Mouse (Mus musculus): ENCODE measurements around the gene Dock1. TPM values are rescaled to one million over a fixed set of nuclear protein-coding genes. Genes with fewer than 3 reads are reported as not detected.

Dock1 gene
- polyA plus RNA-seq, 1 experiment from 2014 or later: 25.6 TPM

DNA sequence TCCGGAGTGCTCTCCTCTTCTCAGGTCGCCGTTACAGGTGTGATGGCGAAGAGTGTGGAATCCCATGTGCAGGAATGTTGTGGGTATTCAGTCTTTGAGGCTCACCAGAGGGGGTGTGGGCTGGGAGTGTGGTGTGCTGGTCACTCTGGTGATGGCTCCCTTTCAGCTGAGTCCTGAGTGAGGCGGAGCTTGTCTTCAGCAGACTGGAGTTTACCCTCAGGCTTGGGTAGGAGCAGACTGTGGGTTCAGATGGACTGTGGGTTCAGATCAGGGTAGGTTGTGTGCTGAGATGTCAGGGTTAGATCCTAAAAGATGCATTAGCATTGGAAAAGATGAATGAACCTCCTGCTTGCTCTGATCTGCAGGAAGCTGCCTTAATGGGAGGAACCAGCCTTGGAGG, 29.5 kb downstream of the Dock1 start:
- 83% methylated on average over 5 of the region's 5 CpGs for WGBS
- H3K4me1 ChIP-seq: peaks cover 31% of the 10 kb centered on the region
- no peaks in the 10 kb centered on the region for H3K9me3 ChIP-seq
- no peaks in the 10 kb centered on the region for H3K27me3 ChIP-seq (ENCODE audit: poor library complexity, severe bottlenecking)
- no peaks in the 10 kb centered on the region for H3K36me3 ChIP-seq (replicated peaks)
- H3K4me3 ChIP-seq: no peak overlapping the region
- H3K27ac ChIP-seq: no peak overlapping the region
- DNase-seq (ENCODE audit: extremely low spot score, low spot score): no peak

DNA sequence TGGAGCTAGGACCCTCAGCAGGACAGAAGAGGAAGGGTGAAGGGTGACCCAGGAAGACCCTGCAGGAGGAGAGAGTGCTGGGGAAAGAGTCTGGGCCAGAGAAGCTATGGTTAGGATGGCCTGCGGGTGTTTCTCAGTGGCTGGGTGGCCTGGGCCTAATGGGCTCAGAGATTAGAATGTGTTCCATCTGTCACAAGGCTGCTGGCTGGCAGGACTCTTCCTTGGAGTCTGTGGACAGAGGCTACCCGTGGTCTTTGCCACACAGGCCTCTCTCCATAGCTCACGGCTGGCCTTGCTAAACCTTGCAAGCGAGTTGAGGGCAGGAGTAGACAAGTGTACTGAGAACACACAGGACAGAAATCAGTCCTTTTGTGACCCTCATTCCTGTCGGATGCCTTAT, 32.0 kb downstream of the Dock1 start:
- no peak for DNase-seq (ENCODE audit: extremely low spot score, low spot score)
- Histone ChIP-seq H3K36me3 (replicated peaks) (no peaks in the 10 kb centered on the region), H3K4me1 (peaks cover 21% of the 10 kb centered on the region), H3K27me3 (ENCODE audit: poor library complexity, severe bottlenecking) (no peaks in the 10 kb centered on the region), H3K27ac (no peak overlapping the region), H3K9me3 (no peaks in the 10 kb centered on the region), H3K4me3 (no peak overlapping the region)
- 90% methylated on average over 5 of the region's 5 CpGs for WGBS

DNA sequence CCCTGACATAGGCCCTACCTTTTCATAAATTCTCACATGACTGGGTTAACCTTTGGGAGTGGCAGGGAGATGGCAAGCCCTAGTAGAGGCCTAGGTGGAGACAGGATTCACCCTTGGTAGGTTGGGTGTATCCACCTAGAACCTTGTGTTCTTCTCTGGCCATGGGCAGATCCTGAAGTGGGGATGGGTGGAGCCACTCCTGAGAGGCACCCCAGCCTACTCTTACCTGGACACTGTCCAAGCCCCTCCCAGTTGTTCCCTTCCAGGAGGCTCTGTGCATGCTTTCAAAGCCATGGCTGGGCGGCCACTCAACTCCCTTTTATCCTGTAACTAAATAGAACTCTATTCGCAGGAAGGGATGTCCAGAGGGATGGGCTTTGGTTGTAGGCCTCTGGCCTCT, 33.2 kb downstream of the Dock1 start:
- Histone ChIP-seq H3K27me3 (ENCODE audit: poor library complexity, severe bottlenecking) (no peaks in the 10 kb centered on the region), H3K27ac (no peak overlapping the region), H3K4me1 (peaks cover 19% of the 10 kb centered on the region), H3K4me3 (no peak overlapping the region), H3K9me3 (no peaks in the 10 kb centered on the region), H3K36me3 (replicated peaks) (no peaks in the 10 kb centered on the region)
- DNase-seq (ENCODE audit: extremely low spot score, low spot score): no peak
- 85% methylated on average over 2 of the region's 2 CpGs for WGBS

- no peaks in the 10 kb centered on the region for H3K9me3 ChIP-seq
- H3K4me1 ChIP-seq: peaks cover 17% of the 10 kb centered on the region
- H3K27me3 ChIP-seq (ENCODE audit: poor library complexity, severe bottlenecking): no peaks in the 10 kb centered on the region
- no peaks in the 10 kb centered on the region for H3K36me3 ChIP-seq (replicated peaks)
- WGBS: 27% methylated on average over 5 of the region's 5 CpGs
- H3K27ac ChIP-seq: peak overlapping the region; percentile 26; the same call in 1 of the 2 replicates
- no peak overlapping the region for H3K4me3 ChIP-seq
- DNase-seq (ENCODE audit: extremely low spot score, low spot score): peak; percentile 20
These were observed 38.9 kb downstream of the Dock1 start for GRCm38 (mm10) chr7:134709226-134709853.

DNA sequence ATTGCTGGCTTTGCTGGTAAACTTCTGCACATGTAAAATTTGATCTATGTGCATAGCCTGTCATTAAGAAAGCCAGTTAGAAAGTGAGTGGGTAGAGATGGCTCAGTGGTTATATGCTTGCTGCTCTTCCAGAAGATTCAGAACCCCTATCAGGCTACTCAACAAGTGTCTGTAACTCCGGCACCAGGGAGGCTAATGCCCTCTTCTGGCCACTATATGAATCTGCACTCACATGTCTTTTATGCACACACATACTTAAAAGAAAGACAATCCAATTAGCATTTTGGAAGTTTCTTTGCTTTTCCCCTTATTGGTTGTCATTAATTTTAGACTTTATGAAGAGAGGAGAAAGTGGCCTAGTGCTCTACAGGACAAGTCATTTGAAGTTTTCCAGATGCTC, 41.1 kb downstream of the Dock1 start:
- Histone ChIP-seq H3K4me1 (peaks cover 17% of the 10 kb centered on the region), H3K27ac (no peak overlapping the region), H3K27me3 (ENCODE audit: poor library complexity, severe bottlenecking) (no peaks in the 10 kb centered on the region), H3K9me3 (no peaks in the 10 kb centered on the region), H3K4me3 (no peak overlapping the region), H3K36me3 (replicated peaks) (no peaks in the 10 kb centered on the region)
- 89% methylated on average over 1 of the region's 1 CpGs for WGBS
- no peak for DNase-seq (ENCODE audit: extremely low spot score, low spot score)

DNA sequence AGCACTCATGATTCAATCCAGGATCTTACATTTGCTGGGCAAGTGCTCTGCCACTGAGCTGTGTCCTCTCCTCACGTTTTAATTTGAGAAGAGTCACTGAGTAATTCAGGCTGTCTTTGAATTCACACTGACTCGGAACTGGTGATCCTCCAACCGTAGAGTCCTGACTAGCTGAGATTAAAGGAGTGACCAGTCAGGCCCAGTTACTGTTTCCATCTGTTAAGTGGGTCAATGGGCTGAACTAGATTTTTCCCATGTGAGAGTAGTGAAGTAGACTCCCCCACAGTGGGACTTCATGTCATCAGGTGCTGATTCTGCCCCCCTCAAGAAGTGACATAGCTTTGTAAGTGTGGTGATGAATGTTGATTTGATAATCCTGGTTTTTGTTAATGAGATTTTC, 49.0 kb downstream of the Dock1 start:
- 76% methylated on average over 3 of the region's 3 CpGs for WGBS
- H3K4me3 ChIP-seq: no peak overlapping the region
- H3K4me1 ChIP-seq: peaks cover 10% of the 10 kb centered on the region; the same call in 1 of the 2 replicates
- no peaks in the 10 kb centered on the region for H3K36me3 ChIP-seq (replicated peaks)
- H3K27me3 ChIP-seq (ENCODE audit: poor library complexity, severe bottlenecking): no peaks in the 10 kb centered on the region
- H3K27ac ChIP-seq: no peak overlapping the region
- no peaks in the 10 kb centered on the region for H3K9me3 ChIP-seq
- DNase-seq (ENCODE audit: extremely low spot score, low spot score): no peak

DNA sequence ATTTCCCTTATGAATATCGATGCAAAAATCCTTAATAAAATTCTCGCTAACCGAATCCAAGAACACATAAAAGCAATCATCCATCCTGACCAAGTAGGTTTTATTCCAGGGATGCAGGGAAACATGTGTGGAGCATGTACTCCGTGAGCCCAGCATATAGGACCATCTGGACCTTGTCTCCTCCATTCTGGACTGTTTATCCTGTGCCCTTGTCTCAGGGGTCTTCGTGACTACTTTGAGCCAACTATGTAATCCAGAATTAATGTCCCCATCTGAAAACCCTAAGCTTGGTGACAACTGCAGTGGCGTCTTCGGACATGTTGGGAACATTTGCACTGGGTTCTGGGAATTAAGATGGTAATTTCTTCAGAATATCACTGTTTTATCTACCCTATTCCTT, 51.9 kb downstream of the Dock1 start:
- no peak overlapping the region for H3K4me3 ChIP-seq
- H3K27me3 ChIP-seq (ENCODE audit: poor library complexity, severe bottlenecking): no peaks in the 10 kb centered on the region
- no peaks in the 10 kb centered on the region for H3K9me3 ChIP-seq
- no peak overlapping the region for H3K27ac ChIP-seq
- DNase-seq (ENCODE audit: extremely low spot score, low spot score): no peak
- peaks cover 19% of the 10 kb centered on the region for H3K4me1 ChIP-seq
- WGBS: 96% methylated on average over 7 of the region's 7 CpGs
- peaks cover 6% of the 10 kb centered on the region; the same call in 1 of the 2 replicates for H3K36me3 ChIP-seq (replicated peaks)

GRCm38 (mm10) chr7:134722955-134723354, 52.5 kb downstream of the Dock1 start:
- H3K4me3 ChIP-seq: no peak overlapping the region
- peaks cover 6% of the 10 kb centered on the region; the same call in 1 of the 2 replicates for H3K36me3 ChIP-seq (replicated peaks)
- no peak overlapping the region for H3K27ac ChIP-seq
- no peaks in the 10 kb centered on the region for H3K27me3 ChIP-seq (ENCODE audit: poor library complexity, severe bottlenecking)
- DNase-seq (ENCODE audit: extremely low spot score, low spot score): no peak
- 94% methylated on average over 9 of the region's 9 CpGs for WGBS
- peaks cover 19% of the 10 kb centered on the region for H3K4me1 ChIP-seq
- no peaks in the 10 kb centered on the region for H3K9me3 ChIP-seq

DNA sequence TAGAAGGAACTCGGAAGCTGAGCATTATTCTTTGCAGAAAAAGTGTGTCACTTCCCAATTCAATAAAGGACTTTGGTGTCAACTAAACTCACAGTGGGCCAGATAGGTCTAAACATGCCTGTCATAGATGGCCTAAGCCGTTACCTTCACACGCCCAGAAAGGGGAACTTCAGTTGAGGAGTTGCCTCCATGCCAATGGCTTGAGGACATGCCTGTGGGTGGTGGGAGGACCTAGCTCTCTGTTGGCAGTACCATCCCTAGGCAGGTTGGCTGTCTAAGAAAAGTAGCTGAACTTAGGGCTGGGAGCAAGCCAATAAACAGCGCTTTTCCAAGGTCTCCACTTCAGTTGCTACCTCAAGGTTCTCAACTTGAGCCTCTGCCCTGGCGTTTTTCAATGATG, 53.1 kb downstream of the Dock1 start:
- Histone ChIP-seq H3K4me3 (no peak overlapping the region), H3K36me3 (replicated peaks) (peaks cover 6% of the 10 kb centered on the region; the same call in 1 of the 2 replicates), H3K27me3 (ENCODE audit: poor library complexity, severe bottlenecking) (no peaks in the 10 kb centered on the region), H3K9me3 (no peaks in the 10 kb centered on the region), H3K27ac (no peak overlapping the region), H3K4me1 (peaks cover 19% of the 10 kb centered on the region)
- WGBS: 93% methylated on average over 5 of the region's 5 CpGs
- DNase-seq (ENCODE audit: extremely low spot score, low spot score): no peak

- Histone ChIP-seq H3K36me3 (replicated peaks) (peaks cover 15% of the 10 kb centered on the region; the same call in 1 of the 2 replicates), H3K4me3 (no peak overlapping the region), H3K27ac (no peak overlapping the region), H3K9me3 (no peaks in the 10 kb centered on the region), H3K4me1 (peaks cover 19% of the 10 kb centered on the region), H3K27me3 (ENCODE audit: poor library complexity, severe bottlenecking) (no peaks in the 10 kb centered on the region)
- DNase-seq (ENCODE audit: extremely low spot score, low spot score): no peak
- WGBS: 20% methylated on average over 7 of the region's 7 CpGs
These were observed 54.4 kb downstream of the Dock1 start for GRCm38 (mm10) chr7:134724841-134725240.

DNA sequence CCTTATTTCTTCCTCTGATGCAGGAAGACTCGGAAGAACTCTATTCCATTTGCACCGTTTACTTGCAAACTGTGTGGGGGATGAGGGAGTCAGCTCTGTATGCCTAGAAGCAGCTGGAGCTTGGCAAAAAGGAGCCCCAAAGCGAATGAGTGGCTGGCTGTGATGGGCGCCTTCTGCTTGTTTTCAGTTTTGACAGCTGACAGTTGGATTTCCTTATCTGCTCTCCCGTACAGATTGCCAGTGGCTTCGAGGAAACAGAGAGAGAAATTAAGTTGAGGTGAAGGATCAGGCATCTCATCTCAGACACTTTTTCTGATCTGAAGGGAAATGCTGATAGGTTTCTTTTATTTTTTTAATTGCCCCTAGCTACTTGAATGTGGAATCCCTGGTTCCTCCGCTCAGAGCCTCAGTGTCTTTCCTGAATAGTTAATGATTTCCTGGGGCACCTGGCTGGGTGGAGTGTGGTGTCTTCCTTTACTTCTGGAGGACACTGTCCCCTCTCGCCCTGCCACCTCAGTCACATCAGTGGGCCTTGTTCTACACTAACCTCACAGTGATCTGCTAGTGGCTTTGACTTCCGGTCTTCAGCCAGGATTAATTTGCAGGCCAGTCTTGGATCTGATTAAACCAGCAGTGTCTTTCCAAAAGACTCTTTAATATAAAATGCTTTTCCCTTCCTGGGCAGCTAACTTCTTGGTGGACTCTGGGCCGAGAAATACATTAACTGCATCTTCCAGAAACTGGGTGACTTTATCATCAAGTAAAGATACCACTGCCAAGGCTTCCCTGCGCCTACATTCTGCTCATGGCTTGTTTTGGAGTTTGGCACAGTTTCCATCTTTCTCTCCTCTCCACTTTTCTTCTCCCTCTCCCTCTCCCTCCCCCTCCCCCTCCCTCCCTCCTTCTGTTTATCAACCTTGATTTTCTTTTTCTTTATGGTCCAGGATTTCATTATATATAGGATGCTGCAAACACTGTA, 55.4 kb downstream of the Dock1 start:
- WGBS: 63% methylated on average over 11 of the region's 11 CpGs
- peaks cover 19% of the 10 kb centered on the region for H3K4me1 ChIP-seq
- DNase-seq (ENCODE audit: extremely low spot score, low spot score): no peak
- no peaks in the 10 kb centered on the region for H3K27me3 ChIP-seq (ENCODE audit: poor library complexity, severe bottlenecking)
- no peak overlapping the region for H3K27ac ChIP-seq
- H3K36me3 ChIP-seq (replicated peaks): peaks cover 23% of the 10 kb centered on the region
- no peaks in the 10 kb centered on the region for H3K9me3 ChIP-seq
- H3K4me3 ChIP-seq: no peak overlapping the region

DNA sequence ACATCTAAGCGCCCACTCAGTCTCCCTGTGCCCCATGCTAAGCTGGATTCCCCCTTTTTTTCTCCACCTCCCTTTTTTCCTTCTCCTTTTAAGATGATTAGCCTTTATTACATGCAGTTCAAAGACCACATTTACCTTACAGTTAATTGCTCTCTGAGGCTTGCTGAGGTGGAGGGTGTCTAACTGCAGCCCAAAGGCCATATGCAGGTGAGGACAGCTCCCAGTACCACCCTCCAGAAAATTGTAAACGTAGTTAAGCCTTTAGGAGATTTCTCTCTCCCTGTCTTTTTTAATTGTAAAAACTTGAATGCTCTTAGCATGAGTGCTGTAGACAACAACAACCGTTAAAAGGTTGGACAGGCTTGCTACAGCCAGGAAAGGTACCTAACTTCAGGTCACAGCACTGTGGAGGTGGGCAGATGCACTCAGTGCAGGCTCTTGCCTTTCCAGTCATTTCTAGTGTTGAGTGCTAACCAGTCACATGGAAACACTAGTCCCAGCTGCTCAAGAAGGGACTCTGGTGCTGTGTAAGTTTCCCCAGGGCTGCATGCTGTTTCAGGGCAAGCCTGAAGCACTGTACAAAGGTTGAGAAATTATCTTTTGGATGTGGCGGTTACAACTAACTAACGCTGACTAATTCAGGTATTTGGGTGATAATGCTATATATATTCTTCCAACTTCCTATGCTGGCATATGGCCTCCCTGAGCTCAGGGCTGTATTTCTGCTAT, 56.2 kb downstream of the Dock1 start:
- Histone ChIP-seq H3K27ac (no peak overlapping the region), H3K36me3 (replicated peaks) (peaks cover 31% of the 10 kb centered on the region), H3K9me3 (no peaks in the 10 kb centered on the region), H3K27me3 (ENCODE audit: poor library complexity, severe bottlenecking) (no peaks in the 10 kb centered on the region), H3K4me1 (peaks cover 16% of the 10 kb centered on the region), H3K4me3 (no peak overlapping the region)
- 85% methylated on average over 5 of the region's 5 CpGs for WGBS
- DNase-seq (ENCODE audit: extremely low spot score, low spot score): no peak

Measured in forebrain, embryonic 10.5 days (tissue).